Mouse (Mus musculus) ES-Bruce4 (cell line): ENCODE results near the gene Isg15. TPM values are rescaled to one million over a fixed set of nuclear protein-coding genes. Genes with fewer than 3 reads are reported as not detected.

Source experiments
- H3K27ac ChIP-seq: 2 replicates; pipeline ENCODE4 v1.5.1; 2012; ENCODE audit warnings: low read length, inconsistent platforms; ENCODE audit not compliant: insufficient read depth
- H3K27me3 ChIP-seq: 2 replicates; pipeline ENCODE4 v1.6.1; 2012; ENCODE audit warnings: mild to moderate bottlenecking, low read length, inconsistent platforms; ENCODE audit not compliant: control insufficient read depth, poor library complexity, insufficient read depth, severe bottlenecking
- H3K36me3 ChIP-seq: 2 replicates; pipeline ENCODE4 v1.6.1; 2012; ENCODE audit warnings: inconsistent platforms, mild to moderate bottlenecking, low read length, moderate library complexity; ENCODE audit not compliant: control insufficient read depth, poor library complexity, insufficient read depth, severe bottlenecking
- H3K4me1 ChIP-seq: one replicate; pipeline ENCODE4 v1.8.1; 2011; ENCODE audit warnings: low read length; ENCODE audit not compliant: control insufficient read depth, insufficient read depth
- H3K4me3 ChIP-seq: 2 replicates; pipeline ENCODE4 v1.5.1; 2011; ENCODE audit warnings: low read depth, mild to moderate bottlenecking, low read length
- H3K9ac ChIP-seq: 2 replicates; pipeline ENCODE4 v1.6.1; 2012; ENCODE audit warnings: low read depth, mild to moderate bottlenecking, inconsistent platforms; ENCODE audit not compliant: poor library complexity, severe bottlenecking
- H3K9me3 ChIP-seq: replicated peaks from 2 replicates; pipeline ENCODE4 v1.6.1; 2012; ENCODE audit warnings: mild to moderate bottlenecking, low read length, inconsistent platforms; ENCODE audit not compliant: control insufficient read depth, poor library complexity, insufficient read depth, severe bottlenecking
- CTCF ChIP-seq: IDR thresholded peaks from one replicate; pipeline ENCODE4 v1.8.1; 2011; ENCODE audit warnings: low read depth, low read length
- EP300 ChIP-seq: IDR thresholded peaks from 2 replicates; pipeline ENCODE4 v1.6.1; 2011; ENCODE audit warnings: low read depth, low read length; ENCODE audit not compliant: insufficient read depth
- POLR2A ChIP-seq: IDR thresholded peaks from one replicate; pipeline ENCODE4 v1.8.1; 2011; ENCODE audit warnings: low read length; ENCODE audit not compliant: insufficient read depth
- polyA plus RNA-seq: library from polyadenylated mRNA; stranded (reverse); fragments of >200 nt; gene quantifications from 2 replicates; pipeline ENCODE4 v1.2.4, GENCODE M21; 2011; ENCODE audit warnings: low read depth; ENCODE audit not compliant: missing spikeins, insufficient read depth, insufficient read length

The Isg15 gene
- polyA plus RNA-seq, 1 experiment = 10.7 TPM

- TF ChIP-seq EP300 = no peak
- no peak for TF ChIP-seq POLR2A
- TF ChIP-seq CTCF = no peak
- Histone ChIP-seq H3K9me3 (no peaks in the 10 kb centered on the region), H3K27ac (peak within 1 kb of the TSS; percentile 34; the same call in 1 of the 2 replicates), H3K9ac (peak within 1 kb of the TSS; percentile 84), H3K36me3 (0 out of 2 replicates have a peak, but pooled peaks cover 5% of the 10 kb centered on the region), H3K4me3 (peak within 1 kb of the TSS; percentile 93), H3K27me3 (no peaks in the 10 kb centered on the region), H3K4me1 (peaks cover 11% of the 10 kb centered on the region)
These were observed 3.3 kb downstream of the Isg15 start, which contains the start of gene Agrn for GRCm38 (mm10) chr4:156197131-156197828. Gene Agrn, minus strand, starts transcription at chr4:156197488.

DNA sequence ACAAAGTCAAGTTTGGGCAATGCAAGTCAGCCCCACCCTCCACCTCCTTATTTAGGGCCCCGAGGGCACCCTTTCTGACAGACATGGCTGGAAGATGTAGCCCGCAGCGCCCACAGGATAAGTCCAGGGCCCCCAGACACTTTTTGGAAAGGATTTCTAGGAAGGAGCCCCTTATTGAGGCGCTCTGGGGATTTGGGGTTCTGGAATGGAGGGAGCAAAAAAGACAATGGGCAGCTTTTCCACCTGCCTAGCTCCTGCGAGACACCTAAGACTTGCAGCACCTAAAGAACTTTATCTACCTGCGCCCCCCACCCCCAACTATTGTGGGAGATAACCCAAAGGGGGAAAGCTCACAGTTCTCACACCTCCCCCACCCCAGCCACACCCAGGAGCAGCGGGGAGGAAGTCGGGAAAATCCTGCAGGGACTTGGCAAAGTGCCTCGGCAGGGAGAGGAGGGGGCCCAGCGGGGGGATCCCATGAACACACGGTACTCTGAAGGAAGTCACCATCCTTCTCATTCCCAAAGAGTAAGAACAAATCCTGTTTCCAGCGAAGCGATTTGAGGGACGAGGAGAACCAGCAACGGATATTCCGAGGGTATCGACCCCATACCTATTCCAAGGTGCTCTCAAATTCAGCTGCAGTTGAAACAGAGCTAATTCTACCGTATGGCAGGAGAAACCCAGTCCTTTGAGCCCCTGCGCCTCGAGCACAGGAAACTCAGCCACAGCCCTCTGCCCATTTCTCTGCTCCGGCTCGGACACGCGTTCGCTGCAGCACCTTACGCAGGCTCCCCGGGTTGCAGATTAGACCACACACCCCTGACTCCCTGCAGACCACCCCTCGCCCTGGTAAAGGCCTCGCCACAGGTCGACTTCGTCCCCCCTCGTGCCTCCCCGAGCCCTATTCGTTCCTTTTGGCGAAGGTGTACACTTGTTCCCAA, 4.4 kb downstream of the Isg15 start:
- Histone ChIP-seq H3K27ac (no peak overlapping the region), H3K9ac (peak overlapping the region; percentile 84), H3K36me3 (peaks cover 10% of the 10 kb centered on the region; the same call in 1 of the 2 replicates), H3K9me3 (no peaks in the 10 kb centered on the region), H3K27me3 (no peaks in the 10 kb centered on the region), H3K4me3 (peak overlapping the region; percentile 93), H3K4me1 (peaks cover 14% of the 10 kb centered on the region)
- peak; percentile 71; the same call in 1 of the 2 replicates for TF ChIP-seq EP300
- TF ChIP-seq CTCF = no peak

GRCm38 (mm10) chr4:156194346-156194745, 6.3 kb downstream of the Isg15 start:
- H3K27me3 ChIP-seq = no peaks in the 10 kb centered on the region
- peak overlapping the region; percentile 63 for H3K27ac ChIP-seq
- TF ChIP-seq EP300 (no peak), POLR2A (no peak)
- no peak overlapping the region for H3K4me3 ChIP-seq
- H3K36me3 ChIP-seq = peaks cover 16% of the 10 kb centered on the region
- H3K9me3 ChIP-seq = no peaks in the 10 kb centered on the region
- peaks cover 29% of the 10 kb centered on the region for H3K4me1 ChIP-seq
- H3K9ac ChIP-seq = no peak overlapping the region

DNA sequence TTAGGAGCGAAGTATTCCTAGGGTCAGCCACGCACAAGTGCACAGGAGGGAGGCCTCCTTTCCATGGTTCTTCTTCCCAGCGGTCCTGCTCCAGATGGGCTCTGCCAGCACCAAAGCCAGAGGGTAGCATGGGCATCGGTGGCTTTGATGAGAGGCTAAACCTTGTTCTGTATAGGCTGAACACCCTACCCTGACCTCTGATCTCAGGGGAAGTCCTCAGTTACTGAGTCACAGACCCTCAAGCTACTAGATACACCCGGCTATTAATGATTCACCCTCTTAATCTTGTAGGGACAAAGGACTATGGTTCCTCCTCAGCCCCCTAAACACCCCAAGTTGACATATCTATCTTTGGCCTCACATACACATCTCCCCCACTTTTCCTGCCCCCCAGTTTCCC, 6.7 kb downstream of the Isg15 start:
- H3K27ac ChIP-seq = peak overlapping the region; percentile 63
- no peaks in the 10 kb centered on the region for H3K9me3 ChIP-seq
- H3K4me1 ChIP-seq = peaks cover 29% of the 10 kb centered on the region
- no peak for TF ChIP-seq EP300
- TF ChIP-seq POLR2A = no peak
- TF ChIP-seq CTCF = no peak
- no peaks in the 10 kb centered on the region for H3K27me3 ChIP-seq
- no peak overlapping the region for H3K9ac ChIP-seq
- peaks cover 16% of the 10 kb centered on the region for H3K36me3 ChIP-seq
- H3K4me3 ChIP-seq = no peak overlapping the region

GRCm38 (mm10) chr4:156193200-156193590, 7.4 kb downstream of the Isg15 start:
- no peak for TF ChIP-seq CTCF
- TF ChIP-seq POLR2A = no peak
- TF ChIP-seq EP300 = peak; percentile 98
- Histone ChIP-seq H3K27me3 (no peaks in the 10 kb centered on the region), H3K36me3 (peaks cover 16% of the 10 kb centered on the region), H3K9me3 (no peaks in the 10 kb centered on the region), H3K27ac (peak overlapping the region; percentile 90), H3K4me1 (peaks cover 29% of the 10 kb centered on the region), H3K4me3 (no peak overlapping the region), H3K9ac (peak overlapping the region; percentile 1; the same call in 1 of the 2 replicates)
